ENCODE assay signal across 8 mouse cellular contexts in the genomic region with DNA sequence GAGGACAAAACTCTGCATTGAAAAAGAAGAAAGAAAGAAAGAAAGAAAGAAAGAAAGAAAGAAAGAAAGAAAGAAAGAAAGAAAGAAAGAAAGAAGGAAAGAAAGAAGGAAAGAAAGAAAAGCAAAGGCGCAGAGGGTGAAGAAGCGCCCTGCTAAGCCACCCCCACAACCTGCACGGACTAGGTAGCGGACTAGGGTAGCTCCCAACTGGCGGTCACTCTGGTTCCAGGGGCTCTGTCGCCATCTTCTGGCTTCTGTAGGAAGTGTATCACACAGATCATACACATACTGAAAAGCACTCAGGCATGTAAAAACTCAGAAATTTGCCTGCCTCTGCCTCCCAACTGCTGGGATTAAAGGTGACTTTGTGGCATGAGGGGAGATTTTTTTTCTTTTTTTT. TPM values are rescaled to one million over a fixed set of nuclear protein-coding genes. Genes with fewer than 3 reads are reported as not detected.
DNase-seq lines count a peak whose midpoint lies in the region; ATAC-seq and TF ChIP-seq lines count a peak whose summit lies in the region.
"Had no signal": no experiment of that assay in that cellular context is flagged by ENCODE, and none has a peak within 500 bp of the region (broad histone marks: within the 10 kb centered on the region; RNA-seq: fewer than 3 reads in every experiment).

No protein-coding gene starts in this region.

- no peak overlapping the region for H3K4me3 ChIP-seq in midbrain, postnatal 0 days (ENCODE audit: low read depth, low read length)
- H3K4me3 ChIP-seq in midbrain, embryonic 13.5 days (replicated peaks): no peak overlapping the region
- H3K4me3 ChIP-seq in liver, postnatal 0 days (ENCODE audit: low read depth, low read length): no peak overlapping the region
- H3K4me3 ChIP-seq: neural tube, embryonic 13.5 days had no signal

- peak; percentile 60 for DNase-seq in midbrain, postnatal 0 days (ENCODE audit: low spot score)
- DNase-seq in ZHBTc4 (ENCODE audit: low read depth, low spot score): peak; percentile 90
- DNase-seq in cerebellum, postnatal 10 days: peak; percentile 90
- peak; percentile 83 for DNase-seq in liver, postnatal 0 days
- DNase-seq in spleen, postnatal 36 days (ENCODE audit: low spot score in 2 of 2): peak; percentile 75 to 80

- no peaks in the 10 kb centered on the region for H3K27me3 ChIP-seq in midbrain, postnatal 0 days (ENCODE audit: insufficient read depth, low read length)
- peaks cover 5% of the 10 kb centered on the region; the same call in 1 of the 2 replicates for H3K27me3 ChIP-seq in midbrain, embryonic 13.5 days
- peaks cover 7% of the 10 kb centered on the region; the same call in 1 of the 2 replicates for H3K27me3 ChIP-seq in liver, postnatal 0 days (ENCODE audit: insufficient read depth, low read length)
- H3K27me3 ChIP-seq: neural tube, embryonic 13.5 days had no signal

- H3K27ac ChIP-seq in midbrain, postnatal 0 days (ENCODE audit: low read depth, low read length): no peak overlapping the region
- H3K27ac ChIP-seq in midbrain, embryonic 13.5 days: no peak overlapping the region
- no peak overlapping the region for H3K27ac ChIP-seq in liver, postnatal 0 days (ENCODE audit: low read depth)
- H3K27ac ChIP-seq: neural tube, embryonic 13.5 days had no signal

- TF ChIP-seq CTCF in midbrain, postnatal 0 days (IDR thresholded peaks at IDR 0.05): peak; percentile 70
- peak; percentile 84 for TF ChIP-seq CTCF in liver, postnatal 0 days (IDR thresholded peaks at IDR 0.05; ENCODE audit: low read depth)

- WGBS in midbrain, postnatal 0 days: 16% methylated on average over 6 of the region's 6 CpGs
- 17% methylated on average over 6 of the region's 6 CpGs for WGBS in midbrain, embryonic 13.5 days
- WGBS in liver, postnatal 0 days (ENCODE audit: insufficient replicate concordance): 17% methylated on average over 6 of the region's 6 CpGs

- no peaks in the 10 kb centered on the region for H3K36me3 ChIP-seq in midbrain, postnatal 0 days (ENCODE audit: insufficient read depth, low read length)
- no peaks in the 10 kb centered on the region for H3K36me3 ChIP-seq in midbrain, embryonic 13.5 days
- no peaks in the 10 kb centered on the region for H3K36me3 ChIP-seq in liver, postnatal 0 days (replicated peaks; ENCODE audit: insufficient read depth, low read length)
- H3K36me3 ChIP-seq: neural tube, embryonic 13.5 days had no signal

- H3K9ac ChIP-seq in midbrain, postnatal 0 days (replicated peaks; ENCODE audit: low read length, poor library complexity, severe bottlenecking): no peak overlapping the region
- no peak overlapping the region for H3K9ac ChIP-seq in midbrain, embryonic 13.5 days (replicated peaks)
- H3K9ac ChIP-seq in liver, postnatal 0 days (replicated peaks): no peak overlapping the region
- H3K9ac ChIP-seq: neural tube, embryonic 13.5 days had no signal

- ATAC-seq in midbrain, postnatal 0 days (ENCODE audit: low FRiP score): no peak
- no peak for ATAC-seq in midbrain, embryonic 13.5 days
- peak; percentile 15 to 37; a peak in 1 of 4 replicates for ATAC-seq in hematopoietic stem cell, adult 5-6 weeks (replicated peaks in 1 of 2; ENCODE audit: insufficient read depth in 1 of 2, low FRiP score in 2 of 2, low TSS enrichment in 1 of 2, low read depth in 1 of 2, poor library complexity in 2 of 2, severe bottlenecking in 2 of 2)
- ATAC-seq in liver, postnatal 0 days: peak; percentile 69

- TF ChIP-seq EP300 in liver, postnatal 0 days (IDR thresholded peaks at IDR 0.05; ENCODE audit: low read depth): no peak

- H3K9me3 ChIP-seq in midbrain, postnatal 0 days (ENCODE audit: low read length): no peaks in the 10 kb centered on the region
- no peaks in the 10 kb centered on the region for H3K9me3 ChIP-seq in midbrain, embryonic 13.5 days
- H3K9me3 ChIP-seq in liver, postnatal 0 days (ENCODE audit: low read length): no peaks in the 10 kb centered on the region
- H3K9me3 ChIP-seq: neural tube, embryonic 13.5 days had no signal

- H3K4me2 ChIP-seq in midbrain, postnatal 0 days (ENCODE audit: low read depth, low read length, poor library complexity, severe bottlenecking): no peak overlapping the region
- no peak overlapping the region for H3K4me2 ChIP-seq in midbrain, embryonic 13.5 days (replicated peaks)
- H3K4me2 ChIP-seq in liver, postnatal 0 days (ENCODE audit: low read depth, low read length): no peak overlapping the region
- H3K4me2 ChIP-seq: neural tube, embryonic 13.5 days had no signal

- no peaks in the 10 kb centered on the region; the same call in 1 of the 2 replicates for H3K4me1 ChIP-seq in midbrain, postnatal 0 days (ENCODE audit: insufficient read depth, low read length)
- peaks cover 12% of the 10 kb centered on the region for H3K4me1 ChIP-seq in midbrain, embryonic 13.5 days (replicated peaks)
- no peaks in the 10 kb centered on the region; the same call in 1 of the 2 replicates for H3K4me1 ChIP-seq in liver, postnatal 0 days (ENCODE audit: insufficient read depth)

RNA-seq across cellular contexts. Expression of a gene that starts 13.4 kb away (rescaled TPM):
- 118 and 147 TPM in 2 replicates for total RNA-seq in midbrain, postnatal 0 days (2014; rRNA removed)
- 12.5 and 13.9 TPM in 2 replicates for polyA plus RNA-seq in midbrain, postnatal 0 days (2015; fragmentation: Nextera tagmentation; extraction: Ambion mirVana)
- polyA plus RNA-seq in midbrain, embryonic 13.5 days (2015; fragmentation: Nextera tagmentation; extraction: Ambion mirVana): 15.9 and 18.6 TPM in 2 replicates
- 8.8 and 9.9 TPM in 2 replicates for total RNA-seq in hematopoietic stem cell, adult 5-6 weeks (2017)
- polyA plus RNA-seq in liver, postnatal 0 days (2015; fragmentation: Nextera tagmentation; extraction: Ambion mirVana): 0.72 and 0.99 TPM in 2 replicates

RNA-seq across cellular contexts. Expression of a gene that starts 17.8 kb away (rescaled TPM):
- total RNA-seq in midbrain, postnatal 0 days (2014; rRNA removed): 17.5 and 23.1 TPM in 2 replicates
- polyA plus RNA-seq in midbrain, postnatal 0 days (2015; fragmentation: Nextera tagmentation; extraction: Ambion mirVana): 12.5 and 12.8 TPM in 2 replicates
- 0.96 and 1.3 TPM in 2 replicates for polyA plus RNA-seq in midbrain, embryonic 13.5 days (2015; fragmentation: Nextera tagmentation; extraction: Ambion mirVana)
- total RNA-seq in hematopoietic stem cell, adult 5-6 weeks (2017): not detected in 2 replicates
- polyA plus RNA-seq in liver, postnatal 0 days (2015; fragmentation: Nextera tagmentation; extraction: Ambion mirVana): 0.08 and 0.20 TPM in 2 replicates

RNA-seq across cellular contexts. Expression of a gene that starts 25.3 kb away (rescaled TPM):
- total RNA-seq in midbrain, postnatal 0 days (2014; rRNA removed): 30.4 and 47.0 TPM in 2 replicates
- 154 and 157 TPM in 2 replicates for polyA plus RNA-seq in midbrain, postnatal 0 days (2015; fragmentation: Nextera tagmentation; extraction: Ambion mirVana)
- polyA plus RNA-seq in midbrain, embryonic 13.5 days (2015; fragmentation: Nextera tagmentation; extraction: Ambion mirVana): 243 and 257 TPM in 2 replicates
- 40.6 and 89.6 TPM in 2 replicates for total RNA-seq in hematopoietic stem cell, adult 5-6 weeks (2017)
- 33.4 and 33.5 TPM in 2 replicates for polyA plus RNA-seq in liver, postnatal 0 days (2015; fragmentation: Nextera tagmentation; extraction: Ambion mirVana)

RNA-seq across cellular contexts. Expression of a gene that starts 25.9 kb away (rescaled TPM):
- 0.71 and 0.77 TPM in 2 replicates for total RNA-seq in midbrain, postnatal 0 days (2014; rRNA removed)
- polyA plus RNA-seq in midbrain, postnatal 0 days (2015; fragmentation: Nextera tagmentation; extraction: Ambion mirVana): 0.62 and 0.71 TPM in 2 replicates
- 0.39 and 0.61 TPM in 2 replicates for polyA plus RNA-seq in midbrain, embryonic 13.5 days (2015; fragmentation: Nextera tagmentation; extraction: Ambion mirVana)
- total RNA-seq in hematopoietic stem cell, adult 5-6 weeks (2017): 0.25 and 0.40 TPM in 2 replicates
- polyA plus RNA-seq in liver, postnatal 0 days (2015; fragmentation: Nextera tagmentation; extraction: Ambion mirVana): 1.5 and 1.8 TPM in 2 replicates

RNA-seq across cellular contexts. Expression of a gene that starts 32.6 kb away (rescaled TPM):
- 295 and 379 TPM in 2 replicates for total RNA-seq in midbrain, postnatal 0 days (2014; rRNA removed)
- 638 and 795 TPM in 2 replicates for polyA plus RNA-seq in midbrain, postnatal 0 days (2015; fragmentation: Nextera tagmentation; extraction: Ambion mirVana)
- polyA plus RNA-seq in midbrain, embryonic 13.5 days (2015; fragmentation: Nextera tagmentation; extraction: Ambion mirVana): 518 and 572 TPM in 2 replicates
- 94.4 and 127 TPM in 2 replicates for total RNA-seq in hematopoietic stem cell, adult 5-6 weeks (2017)
- 753 and 771 TPM in 2 replicates for polyA plus RNA-seq in liver, postnatal 0 days (2015; fragmentation: Nextera tagmentation; extraction: Ambion mirVana)

Comparison
In these comparisons a context has a peak if more than half of its experiments do, and no peak if none do; other contexts are left out.
1. ATAC-seq: peak in hematopoietic stem cell, adult 5-6 weeks (2 of 2) and liver, postnatal 0 days (single experiment); none in midbrain, postnatal 0 days (single experiment) and midbrain, embryonic 13.5 days (single experiment).
2. Peak in every context shown above with its lines, with median percentiles within 50 percentile points of each other: DNase-seq.